Mouse (Mus musculus): ENCODE data around the gene Ankrd55. TPM values are rescaled to one million over a fixed set of nuclear protein-coding genes. Genes with fewer than 3 reads are reported as not detected.

Ankrd55 gene
- polyA plus RNA-seq, 1 experiment from 2014 or later = 0.92 TPM

DNA sequence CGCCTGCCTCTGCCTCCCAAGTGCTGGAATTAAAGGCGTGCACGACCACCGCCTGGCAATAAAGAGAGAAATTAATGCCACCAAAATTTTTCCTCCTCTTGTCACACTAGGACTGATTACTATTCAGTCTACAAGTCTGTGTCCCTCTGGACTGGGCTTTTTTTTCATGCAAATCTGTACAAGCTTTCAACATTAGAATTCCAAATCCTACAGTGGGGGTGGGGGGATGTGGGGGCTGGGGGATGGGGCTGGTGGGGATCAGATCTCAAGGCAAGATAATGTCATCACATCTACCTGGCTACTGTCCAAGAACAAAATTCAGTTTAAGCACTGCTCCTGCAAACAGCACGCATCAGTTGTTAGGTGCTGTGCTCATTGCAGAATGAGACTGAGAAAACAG lies 76.4 kb downstream of the Ankrd55 start:
- Histone ChIP-seq H3K4me2 (ENCODE audit: low read depth, low read length) (no peak overlapping the region), H3K27ac (replicated peaks; ENCODE audit: low read depth, low read length) (no peak overlapping the region), H3K36me3 (ENCODE audit: control insufficient read depth, insufficient read depth, low read length) (no peaks in the 10 kb centered on the region), H3K27me3 (replicated peaks; ENCODE audit: control insufficient read depth, insufficient read depth, low read length) (no peaks in the 10 kb centered on the region), H3K4me3 (ENCODE audit: low read depth, low read length) (no peak overlapping the region), H3K9me3 (ENCODE audit: control insufficient read depth, low read length) (no peaks in the 10 kb centered on the region), H3K9ac (ENCODE audit: low read depth, low read length) (no peak overlapping the region), H3K4me1 (ENCODE audit: control insufficient read depth, insufficient read depth, low read length) (no peaks in the 10 kb centered on the region)
- DNase-seq (ENCODE audit: low spot score) = peak; percentile 60
- ATAC-seq (ENCODE audit: low read depth) = no peak
- WGBS = 77% methylated on average over 5 of the region's 5 CpGs

DNA sequence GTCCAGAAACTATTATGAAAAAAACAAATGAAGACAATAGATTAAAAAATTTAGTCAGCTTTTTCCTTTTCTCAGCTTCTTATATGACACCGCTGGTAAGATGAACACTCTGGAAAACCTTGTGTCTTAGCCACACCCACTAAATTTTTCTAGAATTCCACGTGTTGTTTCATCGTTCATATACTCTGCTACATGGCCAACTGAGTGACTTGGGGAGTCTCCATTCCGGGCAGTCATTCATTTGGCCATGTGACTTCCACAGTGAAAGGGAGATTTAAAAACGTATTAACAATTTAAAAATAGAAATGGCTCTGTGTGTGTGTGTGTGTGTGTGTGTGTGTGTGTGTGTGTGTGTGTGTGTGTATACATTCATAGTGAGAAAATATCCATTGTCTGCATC lies 77.1 kb downstream of the Ankrd55 start:
- peak; percentile 40 for DNase-seq (ENCODE audit: low spot score)
- H3K36me3 ChIP-seq (ENCODE audit: control insufficient read depth, insufficient read depth, low read length) = no peaks in the 10 kb centered on the region
- H3K27me3 ChIP-seq (replicated peaks; ENCODE audit: control insufficient read depth, insufficient read depth, low read length) = no peaks in the 10 kb centered on the region
- H3K9me3 ChIP-seq (ENCODE audit: control insufficient read depth, low read length) = no peaks in the 10 kb centered on the region
- H3K9ac ChIP-seq (ENCODE audit: low read depth, low read length) = no peak overlapping the region
- no peaks in the 10 kb centered on the region for H3K4me1 ChIP-seq (ENCODE audit: control insufficient read depth, insufficient read depth, low read length)
- H3K4me2 ChIP-seq (ENCODE audit: low read depth, low read length) = no peak overlapping the region
- WGBS = 47% methylated on average over 5 of the region's 5 CpGs
- ATAC-seq (ENCODE audit: low read depth) = peak; percentile 53; the same call in 1 of the 2 replicates
- no peak overlapping the region for H3K4me3 ChIP-seq (ENCODE audit: low read depth, low read length)
- peak overlapping the region; percentile 34; the same call in 1 of the 2 replicates for H3K27ac ChIP-seq (replicated peaks; ENCODE audit: low read depth, low read length)

DNA sequence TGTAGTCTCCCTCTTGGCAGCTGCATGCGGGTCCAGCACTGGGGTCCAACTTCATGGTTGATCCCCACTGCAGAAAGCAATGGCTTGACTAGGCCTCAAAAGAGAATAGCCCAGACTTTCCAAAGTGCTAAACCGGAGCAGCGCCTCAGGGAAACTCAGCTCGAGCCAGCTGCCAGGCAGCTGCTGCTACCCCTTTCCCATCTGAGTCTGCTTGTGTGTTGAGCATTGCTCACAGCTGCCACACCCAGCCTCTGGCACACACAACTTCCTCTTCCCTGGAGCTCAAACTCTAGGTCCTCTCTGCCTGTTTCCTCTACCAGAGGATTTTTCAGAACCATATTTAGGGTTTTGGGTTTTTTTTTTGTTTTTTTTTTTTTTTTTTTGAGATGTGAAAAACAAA lies 77.5 kb downstream of the Ankrd55 start:
- H3K4me3 ChIP-seq (ENCODE audit: low read depth, low read length) = no peak overlapping the region
- WGBS = 32% methylated on average over 4 of the region's 4 CpGs
- H3K36me3 ChIP-seq (ENCODE audit: control insufficient read depth, insufficient read depth, low read length) = no peaks in the 10 kb centered on the region
- peak; percentile 87 for DNase-seq (ENCODE audit: low spot score)
- ATAC-seq (ENCODE audit: low read depth) = peak; percentile 65
- no peak overlapping the region for H3K9ac ChIP-seq (ENCODE audit: low read depth, low read length)
- no peaks in the 10 kb centered on the region for H3K9me3 ChIP-seq (ENCODE audit: control insufficient read depth, low read length)
- no peaks in the 10 kb centered on the region for H3K27me3 ChIP-seq (replicated peaks; ENCODE audit: control insufficient read depth, insufficient read depth, low read length)
- H3K4me1 ChIP-seq (ENCODE audit: control insufficient read depth, insufficient read depth, low read length) = no peaks in the 10 kb centered on the region
- no peak overlapping the region for H3K4me2 ChIP-seq (ENCODE audit: low read depth, low read length)
- H3K27ac ChIP-seq (replicated peaks; ENCODE audit: low read depth, low read length) = peak overlapping the region; percentile 34

DNA sequence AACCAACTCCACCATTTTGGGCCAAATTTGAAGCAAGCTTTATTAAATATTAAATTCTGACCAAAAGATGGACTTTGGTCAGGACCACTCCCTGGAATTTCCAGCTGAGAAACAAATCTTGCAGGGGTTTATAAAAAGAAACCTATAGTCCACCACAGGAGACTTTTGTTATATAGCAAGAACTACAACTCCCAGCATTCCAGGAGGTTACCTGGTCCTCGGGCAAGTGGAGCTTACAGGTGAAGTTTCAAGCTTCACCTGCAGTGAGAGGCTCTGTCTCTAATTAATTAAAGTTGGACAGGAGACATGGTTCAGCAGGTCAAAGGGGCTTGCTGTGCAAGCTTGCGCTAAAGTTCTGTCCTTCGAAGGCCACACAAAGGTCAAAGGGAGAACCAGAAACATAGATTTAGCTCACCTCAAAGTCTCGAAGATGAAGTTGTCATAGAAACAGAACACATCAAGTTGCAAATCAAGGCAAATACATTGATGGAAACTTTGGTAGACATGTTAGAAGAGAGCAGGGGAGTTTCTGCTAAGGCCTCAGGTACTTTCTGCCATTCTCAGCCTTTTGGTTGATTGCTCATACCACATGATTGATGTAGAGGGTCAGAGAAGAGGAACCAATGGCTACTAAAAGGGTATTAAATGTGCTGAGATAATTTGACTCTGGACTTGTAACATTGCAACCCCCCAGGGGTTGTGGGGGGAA lies 78.2 kb downstream of the Ankrd55 start:
- 79% methylated on average over 4 of the region's 4 CpGs for WGBS

DNA sequence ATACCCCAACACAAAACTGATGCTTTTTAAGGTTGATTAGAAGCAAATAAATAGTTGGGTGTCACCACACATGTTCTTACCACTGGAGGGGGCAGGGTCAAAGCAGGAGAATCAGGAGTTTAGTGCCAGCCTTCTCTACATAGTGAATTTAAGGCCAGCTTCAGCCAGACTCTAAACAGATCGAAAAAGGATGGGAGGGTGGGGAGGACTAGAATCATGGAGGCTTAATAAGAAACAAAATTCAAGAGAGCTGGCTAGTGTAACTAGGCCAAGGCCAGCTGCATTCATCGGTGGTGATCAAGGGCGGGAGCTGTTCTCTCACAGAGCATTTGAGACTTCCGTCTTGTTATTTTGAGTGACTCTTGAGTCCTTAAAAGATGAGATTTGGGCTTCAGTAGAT lies 83.5 kb downstream of the Ankrd55 start:
- Histone ChIP-seq H3K4me2 (ENCODE audit: low read depth, low read length) (no peak overlapping the region), H3K27me3 (replicated peaks; ENCODE audit: control insufficient read depth, insufficient read depth, low read length) (no peaks in the 10 kb centered on the region), H3K9ac (ENCODE audit: low read depth, low read length) (no peak overlapping the region), H3K27ac (replicated peaks; ENCODE audit: low read depth, low read length) (no peak overlapping the region), H3K4me3 (ENCODE audit: low read depth, low read length) (no peak overlapping the region), H3K36me3 (ENCODE audit: control insufficient read depth, insufficient read depth, low read length) (no peaks in the 10 kb centered on the region), H3K4me1 (ENCODE audit: control insufficient read depth, insufficient read depth, low read length) (no peaks in the 10 kb centered on the region), H3K9me3 (ENCODE audit: control insufficient read depth, low read length) (no peaks in the 10 kb centered on the region)
- DNase-seq (ENCODE audit: low spot score) (no peak), ATAC-seq (ENCODE audit: low read depth) (no peak)
- WGBS = 94% methylated on average over 4 of the region's 4 CpGs

More for the DNA sequence above, 78.2 kb downstream of the Ankrd55 start:
- H3K9me3 ChIP-seq (ENCODE audit: control insufficient read depth, low read length) = no peaks in the 10 kb centered on the region
- no peaks in the 10 kb centered on the region for H3K36me3 ChIP-seq (ENCODE audit: control insufficient read depth, insufficient read depth, low read length)
- H3K9ac ChIP-seq (ENCODE audit: low read depth, low read length) = no peak overlapping the region
- DNase-seq (ENCODE audit: low spot score) (no peak), ATAC-seq (ENCODE audit: low read depth) (no peak)
- H3K27me3 ChIP-seq (replicated peaks; ENCODE audit: control insufficient read depth, insufficient read depth, low read length) = no peaks in the 10 kb centered on the region
- peak overlapping the region; percentile 34; the same call in 1 of the 2 replicates for H3K27ac ChIP-seq (replicated peaks; ENCODE audit: low read depth, low read length)
- H3K4me3 ChIP-seq (ENCODE audit: low read depth, low read length) = no peak overlapping the region
- no peaks in the 10 kb centered on the region for H3K4me1 ChIP-seq (ENCODE audit: control insufficient read depth, insufficient read depth, low read length)
- H3K4me2 ChIP-seq (ENCODE audit: low read depth, low read length) = no peak overlapping the region

DNA sequence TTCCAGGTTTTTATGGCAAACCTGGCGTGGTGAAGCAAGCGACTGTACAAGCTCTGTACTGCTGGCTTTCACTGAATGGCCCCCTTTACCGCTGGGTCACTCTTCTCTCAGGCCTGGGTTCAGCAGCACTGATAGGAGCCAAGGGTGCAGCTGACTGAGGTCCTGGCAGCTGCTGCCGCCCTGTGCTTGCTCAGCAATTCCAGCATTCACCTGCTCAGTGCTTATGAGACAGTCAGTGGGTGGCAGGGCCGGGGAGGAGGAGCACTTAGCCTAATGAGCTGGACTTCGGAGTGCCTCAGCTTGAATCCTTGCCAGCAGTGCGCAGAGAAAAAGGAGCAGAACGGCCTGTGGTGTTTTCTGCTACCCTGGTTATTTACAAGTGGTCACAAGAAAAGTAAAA lies 87.5 kb downstream of the Ankrd55 start:
- no peak overlapping the region for H3K4me3 ChIP-seq (ENCODE audit: low read depth, low read length)
- DNase-seq (ENCODE audit: low spot score) = peak; percentile 81
- peak; percentile 80; the same call in 1 of the 2 replicates for ATAC-seq (ENCODE audit: low read depth)
- H3K4me1 ChIP-seq (ENCODE audit: control insufficient read depth, insufficient read depth, low read length) = no peaks in the 10 kb centered on the region
- no peaks in the 10 kb centered on the region for H3K36me3 ChIP-seq (ENCODE audit: control insufficient read depth, insufficient read depth, low read length)
- 31% methylated on average over 8 of the region's 8 CpGs for WGBS
- no peaks in the 10 kb centered on the region for H3K9me3 ChIP-seq (ENCODE audit: control insufficient read depth, low read length)
- H3K4me2 ChIP-seq (ENCODE audit: low read depth, low read length) = no peak overlapping the region
- H3K9ac ChIP-seq (ENCODE audit: low read depth, low read length) = no peak overlapping the region
- H3K27ac ChIP-seq (replicated peaks; ENCODE audit: low read depth, low read length) = no peak overlapping the region
- H3K27me3 ChIP-seq (replicated peaks; ENCODE audit: control insufficient read depth, insufficient read depth, low read length) = no peaks in the 10 kb centered on the region

DNA sequence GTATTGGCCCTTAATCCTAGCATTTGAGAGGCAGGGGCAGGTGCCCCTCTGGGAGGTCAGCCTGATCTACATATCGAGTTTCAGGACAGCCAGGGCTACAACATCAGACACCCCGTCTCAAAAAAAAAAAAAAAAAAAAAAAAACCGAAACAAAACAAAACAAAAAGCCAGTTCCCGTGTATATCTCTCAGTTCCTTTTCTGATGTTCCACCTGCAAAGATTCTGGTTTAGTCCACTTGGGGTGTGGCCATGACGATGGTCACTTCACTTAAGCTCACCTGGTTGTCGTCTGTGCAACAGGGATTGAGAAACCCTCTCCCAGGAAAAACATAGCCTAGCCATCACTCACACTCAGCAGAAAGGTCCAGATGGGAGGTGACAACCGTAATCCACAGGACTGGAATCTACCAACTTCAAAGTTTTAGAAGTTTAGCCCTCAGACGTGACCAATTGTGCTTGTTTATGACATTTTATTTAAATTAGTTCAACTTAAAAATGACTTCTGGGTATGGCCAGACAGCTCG lies 90.6 kb downstream of the Ankrd55 start:
- no peaks in the 10 kb centered on the region for H3K9me3 ChIP-seq (ENCODE audit: control insufficient read depth, low read length)
- WGBS = 66% methylated on average over 9 of the region's 9 CpGs
- DNase-seq (ENCODE audit: low spot score) (no peak), ATAC-seq (ENCODE audit: low read depth) (no peak)
- no peak overlapping the region for H3K27ac ChIP-seq (replicated peaks; ENCODE audit: low read depth, low read length)
- no peaks in the 10 kb centered on the region for H3K27me3 ChIP-seq (replicated peaks; ENCODE audit: control insufficient read depth, insufficient read depth, low read length)
- peaks cover 17% of the 10 kb centered on the region for H3K4me1 ChIP-seq (ENCODE audit: control insufficient read depth, insufficient read depth, low read length)
- no peak overlapping the region for H3K4me2 ChIP-seq (ENCODE audit: low read depth, low read length)
- H3K9ac ChIP-seq (ENCODE audit: low read depth, low read length) = no peak overlapping the region
- H3K4me3 ChIP-seq (ENCODE audit: low read depth, low read length) = no peak overlapping the region
- H3K36me3 ChIP-seq (ENCODE audit: control insufficient read depth, insufficient read depth, low read length) = no peaks in the 10 kb centered on the region

DNA sequence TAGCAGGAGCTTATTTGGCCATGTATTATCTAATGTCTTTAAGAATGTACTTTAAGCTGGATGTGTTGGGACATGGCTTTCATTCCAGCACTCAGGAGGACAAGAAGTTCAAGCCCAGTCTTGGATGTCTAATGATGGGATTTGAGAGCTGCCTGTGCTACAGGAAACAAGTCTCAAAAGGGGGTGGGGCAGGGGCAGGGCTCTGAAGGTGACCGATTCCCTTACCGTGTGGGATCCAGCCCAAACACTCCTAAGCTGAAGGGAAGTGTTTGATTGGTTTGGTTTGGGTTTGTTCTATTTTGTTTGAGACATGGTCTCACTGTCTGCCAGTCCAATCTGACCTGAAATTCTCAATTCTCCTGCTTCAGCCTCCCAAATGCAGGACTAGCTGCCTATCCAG lies 93.2 kb downstream of the Ankrd55 start:
- ATAC-seq (ENCODE audit: low read depth) (no peak), DNase-seq (ENCODE audit: low spot score) (no peak)
- no peaks in the 10 kb centered on the region for H3K27me3 ChIP-seq (replicated peaks; ENCODE audit: control insufficient read depth, insufficient read depth, low read length)
- peaks cover 29% of the 10 kb centered on the region for H3K4me1 ChIP-seq (ENCODE audit: control insufficient read depth, insufficient read depth, low read length)
- WGBS = 52% methylated on average over 2 of the region's 2 CpGs
- H3K9me3 ChIP-seq (ENCODE audit: control insufficient read depth, low read length) = no peaks in the 10 kb centered on the region
- no peaks in the 10 kb centered on the region for H3K36me3 ChIP-seq (ENCODE audit: control insufficient read depth, insufficient read depth, low read length)
- H3K27ac ChIP-seq (replicated peaks; ENCODE audit: low read depth, low read length) = no peak overlapping the region
- no peak overlapping the region for H3K9ac ChIP-seq (ENCODE audit: low read depth, low read length)
- no peak overlapping the region for H3K4me3 ChIP-seq (ENCODE audit: low read depth, low read length)
- H3K4me2 ChIP-seq (ENCODE audit: low read depth, low read length) = no peak overlapping the region

DNA sequence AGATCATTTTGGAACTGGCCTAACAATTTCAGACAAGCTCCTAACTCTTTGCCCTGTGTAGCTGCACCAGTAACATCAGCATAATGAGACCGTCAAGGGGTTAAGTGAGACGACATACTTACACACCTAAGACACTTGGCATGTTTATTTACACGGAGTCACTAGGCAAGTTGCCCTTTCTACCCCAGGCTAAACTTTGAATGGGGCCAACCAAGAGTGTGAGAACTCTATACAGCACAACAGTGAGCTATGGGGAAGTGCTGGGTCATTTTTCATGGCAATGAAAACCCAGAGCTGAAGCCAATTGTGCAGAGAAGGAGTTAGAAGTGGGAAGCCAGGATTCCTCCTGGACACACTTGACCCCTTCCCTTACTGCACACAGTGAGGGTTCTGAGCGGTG lies 94.2 kb downstream of the Ankrd55 start:
- 59% methylated on average over 4 of the region's 4 CpGs for WGBS
- H3K4me2 ChIP-seq (ENCODE audit: low read depth, low read length) = no peak overlapping the region
- peak overlapping the region; percentile 56 for H3K27ac ChIP-seq (replicated peaks; ENCODE audit: low read depth, low read length)
- ATAC-seq (ENCODE audit: low read depth) (peak; percentile 34), DNase-seq (ENCODE audit: low spot score) (peak; percentile 55)
- H3K9me3 ChIP-seq (ENCODE audit: control insufficient read depth, low read length) = no peaks in the 10 kb centered on the region
- H3K36me3 ChIP-seq (ENCODE audit: control insufficient read depth, insufficient read depth, low read length) = no peaks in the 10 kb centered on the region
- H3K9ac ChIP-seq (ENCODE audit: low read depth, low read length) = no peak overlapping the region
- H3K27me3 ChIP-seq (replicated peaks; ENCODE audit: control insufficient read depth, insufficient read depth, low read length) = no peaks in the 10 kb centered on the region
- H3K4me3 ChIP-seq (ENCODE audit: low read depth, low read length) = no peak overlapping the region
- peaks cover 29% of the 10 kb centered on the region for H3K4me1 ChIP-seq (ENCODE audit: control insufficient read depth, insufficient read depth, low read length)
